Mouse (Mus musculus) kidney, postnatal 25 days (tissue): Measurements from ENCODE around the gene Gys1.
A peak's percentile ranks its signal among the peaks of the same experiment; 100 is the strongest.
"Not testable (repeated sequence)": the region's sequence is repeated elsewhere in the genome, so short reads cannot be mapped to it uniquely, and the experiment has no call there.

ENCODE experiments used
- DNase-seq, 2 experiments: peaks; one replicate each; pipeline ENCODE4 v3.0.0; 2021; ENCODE audit warnings: mixed read lengths in 2 of 2

The Gys1 gene

DNA sequence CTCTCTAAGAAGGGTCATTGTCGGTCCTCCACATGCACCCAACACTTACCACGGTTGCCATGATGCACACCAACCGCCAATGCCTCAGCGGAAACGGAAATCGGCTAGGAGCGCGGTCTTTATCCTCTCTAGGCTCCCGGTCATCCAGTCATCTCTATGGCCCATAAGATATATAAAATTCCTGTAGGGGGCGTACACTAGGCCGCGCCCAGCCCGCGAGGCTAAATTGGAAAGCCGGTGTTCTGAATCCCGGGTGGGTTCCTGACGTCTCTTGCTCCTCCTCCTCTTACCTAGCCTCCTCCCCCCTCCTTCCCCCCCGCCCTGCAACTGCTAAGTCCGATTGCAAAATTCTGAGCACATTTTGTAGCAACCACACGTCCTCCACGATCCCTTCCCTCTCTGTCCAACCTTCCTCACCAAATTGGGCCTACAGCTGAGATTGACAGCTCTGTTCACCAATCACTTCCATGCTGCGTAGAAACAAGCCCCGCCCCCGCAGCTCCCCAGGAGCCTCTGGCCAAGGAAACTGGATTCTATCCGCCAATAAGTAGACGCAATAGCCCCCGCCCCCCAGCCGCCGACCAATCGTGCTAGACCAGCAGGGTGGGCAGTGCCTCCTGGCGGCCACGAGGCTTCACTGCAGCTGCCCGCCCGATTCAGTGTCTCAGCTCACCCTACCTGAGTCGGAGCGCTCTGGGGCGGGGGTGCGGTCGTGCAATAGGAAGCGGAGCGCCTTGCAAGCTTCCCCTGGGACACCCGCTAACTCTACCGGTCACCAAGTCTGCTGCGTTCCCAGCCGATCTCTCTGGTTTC, at the start of gene Gys1:
TSS of gene Gys1 (plus strand) at position 642 of the 813 bp plus-strand sequence.
- peak; percentile 100 for DNase-seq

DNA sequence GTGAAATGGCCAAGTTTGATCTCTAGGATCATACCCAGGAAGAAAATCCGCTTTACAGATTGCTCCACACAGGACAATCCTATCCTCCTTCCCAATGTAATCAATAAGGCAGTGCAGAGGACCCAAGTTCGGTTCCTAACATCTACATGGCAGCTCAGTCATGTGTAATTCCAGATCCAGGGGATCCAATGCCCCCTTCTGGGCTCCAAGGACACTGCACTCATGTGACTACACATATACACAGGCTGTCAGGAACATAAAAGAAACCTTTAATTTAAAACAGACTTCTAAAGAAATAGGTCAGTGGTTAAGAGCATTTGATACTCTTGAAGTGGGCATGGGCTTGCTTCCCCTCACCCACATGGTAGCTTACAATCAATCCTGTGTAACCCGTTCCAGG, 48.6 kb upstream of the Gys1 start:
- no peak for DNase-seq

DNA sequence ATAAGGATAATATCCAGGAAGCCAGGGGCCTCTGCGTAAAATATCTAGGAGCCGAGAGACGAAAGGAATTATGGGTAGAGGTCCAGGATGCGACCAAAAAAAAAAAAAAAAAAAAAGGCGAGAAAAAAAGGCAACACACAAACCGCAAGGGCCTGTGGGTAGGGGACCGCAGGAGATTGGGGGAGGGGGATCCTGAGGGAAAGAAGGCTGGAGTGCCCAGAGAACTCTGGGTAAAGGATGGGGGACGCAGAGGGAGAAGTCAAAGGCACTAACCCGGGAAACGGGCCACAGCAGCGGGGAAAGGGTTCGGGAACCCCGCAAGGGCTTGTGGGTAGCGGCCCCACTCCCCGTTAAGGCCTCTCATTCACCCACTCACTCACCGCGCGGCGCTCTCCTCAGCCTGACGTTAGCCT, 39.5 kb upstream of the Gys1 start:
- peak in 1 of 2 experiments; percentile 71 for DNase-seq

DNA sequence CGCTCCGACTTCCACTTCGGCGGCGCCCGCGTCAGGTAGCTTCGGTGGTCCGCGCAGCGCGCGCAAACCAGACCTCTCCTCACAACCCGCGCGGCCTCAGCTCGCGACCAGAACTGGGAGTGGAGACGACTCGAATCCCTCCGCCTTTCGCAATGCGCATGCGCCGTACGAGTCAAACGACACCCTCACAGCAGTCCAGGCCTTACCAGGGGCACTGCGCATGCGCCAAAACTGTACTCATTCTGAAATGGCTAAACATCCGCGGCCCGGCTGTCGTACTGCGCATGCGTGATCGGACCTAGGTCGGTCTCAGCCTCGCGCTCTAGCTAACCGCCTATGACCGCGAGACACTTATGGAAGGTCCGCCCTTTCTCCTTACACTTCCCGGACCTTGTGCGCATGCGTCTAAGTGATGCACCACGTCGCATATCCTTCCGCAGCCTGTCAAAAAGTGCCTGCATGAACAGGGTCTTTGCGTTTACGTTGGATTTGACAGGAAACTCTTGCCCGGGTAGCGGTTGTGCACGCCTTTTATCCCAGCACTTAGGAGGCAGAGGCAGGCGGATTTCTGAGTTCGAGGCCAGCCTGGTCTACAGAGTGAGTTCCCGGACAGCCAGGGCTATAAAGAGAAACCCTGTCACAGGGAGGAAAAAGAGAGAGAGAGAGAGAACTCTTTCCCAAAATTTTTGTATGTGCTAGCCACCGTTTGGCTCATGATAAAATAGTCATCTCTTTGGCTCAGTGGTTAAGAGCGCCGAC, 38.9 kb upstream of the Gys1 start, which contains the start of gene Snrnp70:
TSS of gene Snrnp70 (minus strand) at position 165 of the 759 bp plus-strand sequence.
- DNase-seq = peak; percentile 100

DNA sequence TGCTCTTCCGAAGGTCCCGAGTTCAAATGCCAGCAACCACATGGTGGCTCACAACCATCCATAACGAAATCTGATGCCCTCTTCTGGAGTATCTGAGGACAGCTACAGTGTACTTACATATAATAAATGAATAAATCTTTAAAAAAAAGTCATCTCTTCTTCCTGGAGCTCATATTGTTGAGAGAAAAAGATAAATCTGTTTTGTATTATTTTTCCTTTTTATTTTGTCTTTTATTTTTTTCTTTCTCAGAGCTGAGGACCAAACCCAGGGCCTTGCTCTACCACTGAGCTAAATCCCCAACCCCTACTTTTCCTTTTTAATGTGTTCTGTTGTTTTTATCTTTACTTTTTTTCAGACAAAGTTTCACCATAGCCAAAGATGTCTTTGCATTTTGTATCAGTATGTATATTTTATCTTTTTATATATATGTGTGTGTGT, 38.3 kb upstream of the Gys1 start:
- DNase-seq = not testable (repeated sequence)

DNA sequence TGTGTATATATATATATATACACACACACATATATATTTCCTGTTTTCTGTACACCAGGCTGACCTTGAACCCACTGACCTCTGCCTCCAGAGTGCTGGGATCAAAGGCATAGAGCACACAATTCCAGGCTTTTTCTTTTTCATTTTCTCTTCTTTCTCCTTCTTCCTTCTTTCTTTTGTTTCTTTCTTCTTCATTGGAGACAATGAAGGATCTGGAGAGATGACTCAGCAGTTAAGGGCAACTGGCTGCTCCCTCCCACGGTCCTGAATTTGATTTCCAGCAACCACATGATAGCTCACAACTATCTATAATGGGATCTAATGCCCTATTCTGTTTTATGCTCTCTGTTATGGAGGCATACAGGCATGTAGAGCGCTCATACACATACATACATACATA, 37.9 kb upstream of the Gys1 start:
- DNase-seq = no peak

DNA sequence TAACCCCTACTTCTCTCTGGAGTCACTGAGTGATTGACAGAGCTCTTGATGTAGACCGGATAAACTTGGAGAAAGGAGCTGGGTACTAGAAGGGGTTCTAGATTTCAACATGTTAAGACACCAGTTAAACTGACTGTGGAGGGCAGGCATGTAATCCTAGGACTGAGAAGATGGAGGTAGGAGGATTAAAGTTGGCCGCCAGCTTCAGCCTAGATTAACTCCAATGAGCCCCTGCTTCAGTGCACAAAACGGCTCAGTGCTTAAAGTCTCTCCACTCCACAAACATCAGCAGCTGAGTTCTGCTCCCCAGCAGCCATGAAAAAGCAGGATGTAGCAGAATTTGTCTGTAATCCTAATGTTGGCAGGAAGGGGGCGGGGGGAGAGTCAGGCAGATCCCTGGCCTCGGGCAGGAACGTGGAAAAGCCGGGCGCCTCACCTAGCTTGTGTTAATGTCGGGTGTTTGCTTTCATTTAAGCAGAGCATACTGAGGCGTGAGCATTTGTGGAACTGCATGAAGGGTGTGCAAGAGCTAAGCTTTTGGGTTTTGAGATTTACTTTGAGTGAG, 33.0 kb upstream of the Gys1 start:
- DNase-seq = no peak

DNA sequence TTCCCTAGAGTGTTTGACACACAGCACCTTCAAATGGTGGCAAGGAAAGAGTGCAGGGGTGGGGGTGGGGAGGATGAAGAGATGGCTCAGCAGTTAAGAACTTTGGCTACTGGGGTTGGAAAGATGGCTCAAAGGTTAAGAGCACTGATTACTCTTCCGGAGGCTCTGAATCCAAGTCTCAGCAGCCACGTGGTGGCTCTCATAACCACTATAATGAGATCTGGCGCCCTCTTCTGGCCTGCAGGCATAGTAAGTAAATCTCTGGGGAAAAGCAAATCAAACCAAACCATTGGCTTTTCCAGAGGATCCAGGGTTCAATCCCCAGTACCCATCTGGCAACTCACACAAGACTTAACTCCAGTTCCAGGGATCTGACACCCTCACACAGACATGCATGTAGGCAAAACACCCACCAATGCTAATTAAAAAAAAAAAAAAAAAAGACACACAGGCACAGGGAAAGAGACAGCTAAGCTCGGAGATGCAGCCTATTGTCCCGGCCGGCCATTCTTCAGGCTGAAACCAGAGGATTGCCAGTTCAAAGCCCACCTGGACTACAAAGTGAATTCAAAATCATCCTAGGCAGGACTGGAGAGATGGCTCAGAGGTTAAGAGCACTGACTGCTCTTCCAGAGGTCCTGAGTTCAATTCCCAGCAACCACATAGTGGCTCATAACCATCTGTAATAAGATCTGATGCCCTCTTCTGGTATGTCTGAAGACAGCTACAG, 30.9 kb upstream of the Gys1 start:
- peak; percentile 85 to 93 for DNase-seq

DNA sequence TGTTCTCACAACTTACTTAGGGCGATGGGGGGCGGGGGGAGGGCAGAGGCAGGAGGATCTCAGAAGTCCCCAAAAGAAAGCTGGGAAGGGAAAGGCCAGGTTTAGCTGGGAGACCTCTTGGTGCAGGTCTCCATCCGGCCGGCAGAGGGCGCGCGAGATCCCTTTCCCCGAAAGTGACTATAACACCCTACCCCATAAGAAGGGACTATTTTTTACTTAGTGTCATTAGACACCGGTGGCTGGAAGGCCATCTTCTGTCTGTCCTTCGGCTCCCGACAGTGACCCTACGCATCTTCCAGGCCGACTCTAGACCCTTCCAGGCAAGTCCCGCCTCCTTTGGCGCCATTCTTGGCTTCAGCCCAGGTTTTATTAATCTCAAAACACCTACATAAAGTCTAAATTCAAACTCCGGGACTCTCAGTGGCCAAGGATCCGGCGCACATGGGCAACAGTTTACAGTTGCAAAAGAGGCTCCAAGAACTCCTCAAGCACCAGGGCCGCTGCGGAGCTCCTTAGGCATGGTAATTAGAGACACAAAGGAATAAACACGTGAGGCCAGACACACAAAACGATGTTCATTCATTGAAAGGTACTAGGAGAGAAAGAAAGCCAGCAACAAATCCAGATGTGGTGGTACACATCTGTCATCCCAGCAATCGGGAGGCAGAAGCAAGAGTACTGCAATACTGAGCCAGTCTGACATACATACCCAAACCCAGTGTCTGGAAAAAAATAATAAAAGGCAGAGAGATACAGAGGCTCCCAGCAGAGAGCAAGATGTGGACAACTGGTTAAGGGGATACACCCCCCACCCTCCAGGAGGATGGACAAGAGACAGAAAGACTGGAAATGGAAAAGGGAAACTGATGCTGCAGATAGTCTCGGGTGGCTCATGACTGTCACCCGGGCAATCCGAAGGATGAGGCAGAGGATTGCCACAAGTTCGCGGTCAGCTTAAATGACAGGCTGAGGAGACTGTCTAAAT, 29.3 kb upstream of the Gys1 start, which contains the start of gene Kcna7:
TSS of gene Kcna7 (plus strand) at position 563 of the 985 bp plus-strand sequence.
- peak; percentile 72 to 85 for DNase-seq

DNA sequence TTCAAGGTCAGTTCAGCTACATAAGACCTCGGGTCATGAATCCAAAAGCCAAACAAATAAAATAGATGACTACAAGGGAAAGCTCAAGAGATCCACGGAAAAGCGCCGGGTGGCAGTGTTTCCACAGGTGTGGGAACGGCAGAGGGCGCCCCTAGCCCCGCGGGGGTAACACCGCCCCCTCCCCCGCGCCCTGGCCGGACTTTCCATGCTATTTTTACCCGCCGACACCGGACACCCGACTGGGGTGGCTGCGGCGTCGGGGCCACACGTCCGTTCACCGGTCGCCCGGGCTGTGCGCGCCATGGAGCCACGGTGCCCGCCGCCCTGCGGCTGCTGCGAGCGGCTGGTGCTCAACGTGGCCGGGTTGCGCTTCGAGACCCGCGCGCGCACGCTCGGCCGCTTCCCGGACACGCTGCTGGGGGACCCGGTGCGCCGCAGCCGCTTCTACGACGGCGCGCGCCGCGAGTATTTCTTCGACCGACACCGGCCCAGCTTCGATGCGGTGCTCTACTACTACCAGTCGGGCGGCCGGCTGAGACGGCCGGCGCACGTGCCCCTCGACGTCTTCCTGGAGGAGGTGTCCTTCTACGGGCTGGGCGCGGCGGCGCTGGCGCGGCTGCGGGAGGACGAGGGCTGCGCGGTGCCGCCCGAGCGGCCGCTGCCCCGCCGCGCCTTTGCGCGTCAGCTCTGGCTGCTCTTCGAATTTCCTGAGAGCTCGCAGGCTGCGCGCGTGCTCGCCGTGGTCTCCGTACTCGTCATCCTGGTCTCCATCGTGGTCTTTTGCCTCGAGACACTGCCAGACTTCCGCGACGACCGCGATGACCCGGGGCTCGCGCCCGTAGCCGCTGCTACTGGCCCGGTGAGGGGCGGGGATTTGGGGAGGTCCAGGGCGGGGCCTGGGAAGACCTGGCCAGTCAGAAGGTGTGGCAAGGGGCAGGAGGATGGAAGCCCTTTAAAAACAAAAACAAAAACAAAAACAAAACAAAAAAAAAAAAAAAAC, 28.2 kb upstream of the Gys1 start:
- DNase-seq = peak; percentile 54 to 70

DNA sequence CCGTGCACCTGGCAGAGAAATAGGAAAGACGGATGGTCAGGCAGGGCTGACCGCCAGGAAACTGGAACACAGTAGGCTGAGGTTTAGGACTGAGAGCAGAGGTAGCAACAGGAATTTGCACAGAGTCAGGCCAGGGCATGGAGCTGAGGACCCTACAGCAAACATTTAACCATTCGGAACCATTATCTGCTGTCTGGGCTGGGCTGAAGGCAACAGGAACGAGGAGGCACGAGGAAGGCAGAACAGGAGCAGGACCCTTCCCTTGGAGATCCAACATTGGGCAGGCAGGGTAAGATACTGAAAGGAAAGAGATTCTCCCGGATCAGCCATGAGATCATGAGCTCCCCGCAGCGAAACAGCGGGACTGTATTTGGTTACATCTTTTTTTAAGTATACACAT, 26.8 kb upstream of the Gys1 start:
- no peak for DNase-seq

DNA sequence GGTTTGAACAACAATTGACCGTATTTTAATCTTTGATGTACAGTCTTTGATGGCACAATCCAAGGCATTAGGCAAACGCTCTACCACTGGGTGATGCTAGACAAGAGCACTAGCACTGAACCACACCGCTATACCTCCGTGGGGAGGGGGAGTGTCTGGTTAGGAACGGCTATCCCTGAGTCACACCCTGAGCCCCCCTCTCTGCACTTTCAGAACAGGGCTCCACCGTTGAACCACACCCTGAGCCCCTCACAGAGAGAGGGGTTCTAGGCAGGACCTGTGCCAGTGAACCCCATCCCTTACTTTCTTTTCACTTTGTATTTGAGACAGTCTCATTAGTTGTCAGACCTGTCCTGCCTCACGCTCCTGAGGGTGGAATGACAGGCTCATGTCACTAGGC, 26.3 kb upstream of the Gys1 start:
- no peak for DNase-seq

DNA sequence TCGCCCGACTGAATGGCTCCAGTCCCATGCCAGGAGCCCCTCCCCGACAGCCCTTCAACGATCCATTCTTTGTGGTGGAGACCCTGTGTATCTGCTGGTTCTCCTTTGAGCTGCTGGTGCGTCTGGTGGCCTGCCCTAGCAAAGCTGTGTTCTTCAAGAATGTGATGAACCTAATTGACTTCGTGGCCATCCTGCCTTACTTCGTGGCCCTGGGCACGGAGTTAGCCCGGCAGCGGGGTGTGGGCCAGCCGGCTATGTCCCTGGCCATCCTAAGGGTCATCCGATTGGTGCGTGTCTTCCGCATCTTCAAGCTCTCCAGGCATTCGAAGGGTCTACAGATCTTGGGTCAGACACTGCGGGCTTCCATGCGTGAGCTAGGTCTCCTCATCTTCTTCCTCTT, 25.7 kb upstream of the Gys1 start:
- DNase-seq = no peak

DNA sequence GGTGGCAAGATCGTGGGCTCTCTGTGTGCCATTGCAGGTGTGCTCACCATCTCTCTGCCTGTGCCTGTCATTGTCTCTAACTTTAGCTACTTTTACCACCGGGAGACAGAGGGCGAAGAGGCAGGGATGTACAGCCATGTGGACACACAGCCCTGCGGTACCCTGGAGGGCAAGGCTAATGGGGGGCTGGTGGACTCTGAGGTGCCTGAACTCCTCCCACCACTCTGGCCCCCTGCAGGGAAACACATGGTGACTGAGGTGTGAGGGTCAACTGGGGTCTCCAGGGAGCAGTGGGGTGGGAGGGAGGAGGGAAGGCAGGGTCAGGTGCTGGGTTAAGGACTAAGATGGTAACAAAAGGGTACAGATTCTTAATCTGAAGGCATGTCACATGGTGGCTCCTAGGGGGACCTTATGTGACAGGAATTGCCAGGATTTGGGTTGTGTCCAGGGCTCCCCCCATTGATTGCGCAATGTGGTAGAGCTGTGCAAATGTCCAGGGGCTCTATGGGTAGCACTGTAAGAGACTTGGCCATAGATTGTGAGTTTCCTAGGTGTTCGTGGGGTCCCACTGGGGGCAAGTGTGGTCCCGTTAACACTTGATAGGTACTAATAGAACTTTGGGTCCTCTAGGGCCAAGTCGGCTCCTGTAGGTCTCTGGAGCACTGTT, 25.0 kb upstream of the Gys1 start:
- no peak for DNase-seq

DNA sequence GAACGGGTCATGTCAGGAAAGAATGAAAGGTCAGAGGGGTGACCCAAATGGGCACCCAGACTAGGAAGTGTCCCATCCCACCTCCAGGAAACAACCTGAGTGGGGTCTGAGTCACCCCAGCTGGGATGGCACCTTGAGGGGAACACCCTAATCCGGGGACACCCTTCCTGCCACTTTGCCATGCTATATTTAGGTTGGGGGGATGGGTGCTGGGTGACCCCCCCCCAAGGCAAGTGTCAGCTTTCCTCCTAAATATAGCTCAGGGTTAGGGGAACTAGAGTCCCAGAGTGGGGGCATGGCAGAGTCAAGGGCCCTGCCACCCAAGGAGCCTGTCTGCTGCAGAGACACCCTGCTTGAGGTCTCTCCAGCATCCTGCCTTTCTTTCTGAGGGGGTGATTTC, 22.2 kb upstream of the Gys1 start:
- DNase-seq = no peak

DNA sequence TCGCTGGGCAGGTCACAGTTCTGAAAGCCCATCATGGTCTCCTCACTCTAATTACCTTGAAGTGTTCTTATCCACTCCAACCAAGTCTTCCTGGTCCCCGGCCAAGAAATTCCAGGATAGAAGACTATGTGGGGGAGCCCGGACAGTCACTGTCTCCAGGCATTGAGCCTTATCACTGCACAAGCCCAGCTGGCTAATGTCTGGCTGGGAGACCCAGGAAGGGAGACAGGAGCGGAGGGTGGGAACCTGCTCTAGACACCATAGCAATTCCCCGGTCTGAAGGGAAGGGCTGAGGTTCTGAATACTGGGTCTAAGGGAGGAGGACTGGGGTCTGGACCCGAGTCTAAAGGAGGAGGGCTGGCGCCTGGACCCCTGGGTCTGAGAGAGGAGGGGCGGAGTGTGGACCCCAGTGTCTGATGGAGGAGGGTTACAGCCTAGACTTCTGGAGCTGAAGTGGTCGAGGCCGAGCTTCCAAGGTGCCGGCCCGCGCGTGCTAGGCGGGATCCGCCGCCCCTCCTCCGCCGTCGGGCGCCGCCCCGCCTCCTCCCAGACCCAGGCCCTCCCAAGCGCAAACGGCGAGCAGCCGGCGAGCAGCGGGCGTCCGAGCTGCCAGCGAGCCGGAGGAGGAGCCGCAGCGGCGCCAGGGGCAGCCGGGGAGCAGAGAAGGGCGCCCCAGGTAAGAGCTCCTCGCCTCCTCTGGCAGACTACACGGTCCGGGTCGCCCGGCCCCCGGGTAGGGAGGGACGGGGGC, 21.4 kb upstream of the Gys1 start, which contains the start of gene Ntf5:
TSS of gene Ntf5 (plus strand) at position 583 of the 751 bp plus-strand sequence.
- peak; percentile 20 to 56 for DNase-seq

DNA sequence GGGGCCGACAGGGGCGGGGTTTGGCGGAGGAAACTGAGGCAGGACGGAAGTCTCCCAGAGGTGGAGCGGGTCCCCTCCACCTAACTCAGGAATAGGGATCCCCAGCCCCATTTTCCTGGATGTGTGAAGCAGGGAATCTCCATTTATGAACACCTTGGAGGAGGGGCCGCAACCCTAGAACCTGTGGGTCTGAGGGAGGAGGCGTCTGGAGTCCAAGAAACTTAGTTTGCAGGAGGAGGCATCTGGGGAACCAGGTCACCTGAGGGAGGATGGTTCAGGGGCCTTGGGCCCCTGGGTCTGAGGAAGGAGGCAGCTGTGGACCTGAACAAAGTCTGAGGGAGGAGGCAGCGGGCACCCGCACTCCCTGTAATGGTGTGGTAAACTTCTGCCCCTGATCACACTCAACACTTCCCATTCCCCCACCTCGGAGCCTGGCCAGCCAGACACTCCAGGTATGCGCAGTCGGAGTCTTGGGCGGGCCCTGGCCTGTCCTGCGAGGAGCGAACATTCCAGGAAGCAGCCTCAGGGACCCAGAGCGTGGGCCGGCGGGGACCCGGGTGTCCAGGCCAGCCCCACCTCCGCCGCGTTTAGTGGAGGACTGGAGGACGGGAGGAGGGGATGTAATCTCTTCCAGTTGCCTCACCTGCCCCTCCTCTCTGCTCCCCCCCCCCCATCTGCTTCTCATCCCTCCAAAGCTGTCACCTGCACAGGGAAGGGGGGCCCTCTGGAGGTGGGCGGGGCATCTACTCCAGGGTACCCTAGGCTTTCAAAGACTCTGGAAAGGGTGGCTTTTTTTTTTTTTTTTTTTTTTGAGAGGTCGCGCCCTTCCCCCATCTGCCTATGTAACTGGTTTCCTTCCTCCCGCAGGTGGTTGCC, 20.5 kb upstream of the Gys1 start:
- peak in 1 of 2 experiments; percentile 55 for DNase-seq
